Mouse (Mus musculus): ENCODE results near the gene Wfikkn2.

Gene Wfikkn2

GRCm38 (mm10) chr11:94221257-94221656 lies 24.5 kb downstream of the Wfikkn2 start:
- no peak for DNase-seq (ENCODE audit: low spot score)

DNA sequence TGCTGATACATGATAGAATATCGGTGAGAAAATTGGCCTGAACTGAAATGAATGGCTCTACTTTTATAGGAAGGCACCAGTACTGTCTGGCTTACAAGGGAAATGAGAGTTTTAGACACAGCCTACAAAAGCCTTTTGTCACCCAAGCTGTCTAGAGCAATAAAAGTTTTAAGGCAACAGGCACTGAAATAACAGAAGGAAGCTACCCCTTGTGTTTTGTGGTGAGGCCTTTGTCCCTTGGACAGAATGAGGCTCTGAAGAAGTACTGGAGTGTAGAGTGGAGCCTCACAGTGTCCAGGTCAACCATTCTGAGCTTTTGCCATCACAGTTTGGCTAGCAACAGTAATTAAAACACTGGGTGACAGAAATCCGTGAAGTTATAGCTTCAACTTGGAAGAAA lies 29.6 kb downstream of the Wfikkn2 start:
- no peak for DNase-seq (ENCODE audit: low spot score)

DNA sequence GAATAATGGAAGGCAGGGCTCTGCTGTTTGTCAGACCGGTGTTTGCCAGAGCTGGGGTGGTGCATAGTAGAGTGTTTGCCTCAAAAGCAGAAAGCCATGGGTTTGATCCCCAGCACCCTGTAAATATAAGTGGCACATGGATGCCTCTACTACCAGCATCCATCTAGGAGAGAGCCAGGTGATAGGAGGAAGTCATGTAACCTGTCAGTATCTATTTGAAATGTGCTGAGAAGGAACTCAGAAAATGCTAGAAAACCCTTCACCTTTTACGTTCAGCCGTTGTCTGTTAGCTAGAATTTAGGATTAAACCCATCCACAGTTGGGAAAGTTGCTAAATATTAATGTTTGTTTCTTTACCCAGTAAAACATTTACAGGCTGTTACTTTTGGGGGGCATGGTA lies 30.2 kb downstream of the Wfikkn2 start:
- DNase-seq (ENCODE audit: low spot score) = no peak

GRCm38 (mm10) chr11:94213735-94214594 lies 31.8 kb downstream of the Wfikkn2 start:
- no peak for DNase-seq (ENCODE audit: low spot score)

DNA sequence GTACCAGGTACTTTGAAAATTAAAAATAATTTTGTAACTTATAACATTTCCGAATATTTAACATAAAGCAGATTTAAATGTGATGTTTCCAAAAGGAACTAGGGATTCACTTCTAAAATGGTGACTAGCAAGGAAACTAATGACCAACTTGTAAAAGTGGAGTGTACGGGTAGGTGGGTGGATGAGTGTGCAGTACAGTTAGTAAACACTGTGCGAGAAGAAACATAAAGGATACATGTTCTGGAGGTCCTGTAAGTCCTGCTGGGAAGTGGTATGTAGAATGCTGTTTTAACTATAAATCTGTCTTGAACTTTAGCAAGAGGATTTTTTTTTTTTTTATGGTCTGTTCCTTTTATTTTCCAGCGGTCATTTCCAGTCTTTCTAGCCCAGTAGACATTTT lies 32.8 kb downstream of the Wfikkn2 start:
- no peak for DNase-seq (ENCODE audit: low spot score)

- DNase-seq (ENCODE audit: low spot score) = no peak
Observed at GRCm38 (mm10) chr11:94212489-94212836, 33.3 kb downstream of the Wfikkn2 start.

- DNase-seq (ENCODE audit: low spot score) = peak; percentile 47
Observed at GRCm38 (mm10) chr11:94211651-94212488, 33.9 kb downstream of the Wfikkn2 start.

GRCm38 (mm10) chr11:94211124-94211603 lies 34.6 kb downstream of the Wfikkn2 start, which contains the start of gene Tob1:
Gene Tob1 (plus strand): TSS chr11:94211454.
- DNase-seq (ENCODE audit: low spot score) = peak; percentile 98

- DNase-seq (ENCODE audit: low spot score) = peak; percentile 92
Observed at GRCm38 (mm10) chr11:94210191-94211086, 35.4 kb downstream of the Wfikkn2 start.

GRCm38 (mm10) chr11:94209695-94210131 lies 36.1 kb downstream of the Wfikkn2 start:
- no peak for DNase-seq (ENCODE audit: low spot score)

- no peak for DNase-seq (ENCODE audit: low spot score)
Observed at GRCm38 (mm10) chr11:94208811-94209675, 36.8 kb downstream of the Wfikkn2 start.

GRCm38 (mm10) chr11:94206398-94207114 lies 39.2 kb downstream of the Wfikkn2 start:
- DNase-seq (ENCODE audit: low spot score) = no peak

DNA sequence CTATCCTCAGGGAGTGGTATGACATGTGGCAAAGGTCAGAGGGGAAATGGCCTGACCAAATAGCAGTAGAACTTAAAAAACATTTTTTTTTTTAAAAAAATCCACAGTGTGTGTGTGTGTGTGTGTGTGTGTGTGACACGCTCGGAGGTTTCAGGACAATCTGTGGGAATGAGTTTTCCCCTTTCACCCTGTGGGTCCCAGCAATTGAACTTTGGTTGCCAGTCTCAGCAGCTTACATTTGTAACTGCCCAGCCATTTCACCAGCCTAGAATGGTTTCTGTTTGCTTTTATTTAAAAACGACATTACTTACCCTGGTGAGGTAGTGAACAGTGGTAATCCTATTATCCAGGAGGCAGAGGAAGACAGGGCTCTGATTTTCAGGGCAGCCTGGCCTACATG lies 42.7 kb downstream of the Wfikkn2 start:
- DNase-seq (ENCODE audit: low spot score) = no peak

DNA sequence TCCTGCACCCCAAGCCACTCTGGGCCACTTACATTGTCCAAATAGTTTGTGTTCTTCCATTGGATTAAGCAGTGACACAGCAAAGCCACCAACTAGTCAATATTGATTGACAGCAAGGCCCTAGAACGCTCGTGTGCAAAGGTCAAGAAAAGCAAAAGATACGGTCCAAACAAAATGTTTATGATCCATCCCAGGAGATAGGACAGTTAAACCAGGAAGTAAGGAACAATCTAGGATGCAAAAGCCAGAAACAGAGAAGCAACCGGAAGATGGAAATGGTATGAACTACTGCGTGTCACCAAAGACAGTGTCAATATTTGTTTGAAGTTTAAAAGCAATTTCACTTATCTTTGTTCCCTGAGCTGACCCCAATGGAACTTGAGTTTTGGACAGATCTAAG lies 43.7 kb downstream of the Wfikkn2 start:
- DNase-seq (ENCODE audit: low spot score) = no peak

GRCm38 (mm10) chr11:94200422-94200821 lies 45.4 kb downstream of the Wfikkn2 start:
- DNase-seq (ENCODE audit: low spot score) = no peak

DNA sequence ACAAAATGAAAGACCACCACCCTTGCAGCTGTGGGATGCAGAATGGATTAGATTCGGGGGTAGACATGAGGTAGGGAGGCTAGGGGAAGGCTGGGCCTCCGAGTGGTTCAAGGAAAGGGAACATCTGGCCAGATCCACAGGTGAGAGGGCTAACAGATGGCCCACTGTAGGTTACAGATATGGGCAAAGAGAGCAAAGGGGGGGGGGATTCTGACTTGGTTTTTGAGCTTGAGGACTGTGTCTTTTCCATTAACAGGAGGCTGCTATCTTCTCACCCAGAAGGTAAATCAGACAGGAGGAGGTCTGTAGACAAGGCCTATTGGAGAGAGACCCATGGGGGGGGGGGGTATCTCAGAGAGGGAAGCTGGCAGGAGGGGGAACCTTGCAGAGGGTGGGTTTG lies 46.0 kb downstream of the Wfikkn2 start:
- DNase-seq (ENCODE audit: low spot score) = no peak

DNA sequence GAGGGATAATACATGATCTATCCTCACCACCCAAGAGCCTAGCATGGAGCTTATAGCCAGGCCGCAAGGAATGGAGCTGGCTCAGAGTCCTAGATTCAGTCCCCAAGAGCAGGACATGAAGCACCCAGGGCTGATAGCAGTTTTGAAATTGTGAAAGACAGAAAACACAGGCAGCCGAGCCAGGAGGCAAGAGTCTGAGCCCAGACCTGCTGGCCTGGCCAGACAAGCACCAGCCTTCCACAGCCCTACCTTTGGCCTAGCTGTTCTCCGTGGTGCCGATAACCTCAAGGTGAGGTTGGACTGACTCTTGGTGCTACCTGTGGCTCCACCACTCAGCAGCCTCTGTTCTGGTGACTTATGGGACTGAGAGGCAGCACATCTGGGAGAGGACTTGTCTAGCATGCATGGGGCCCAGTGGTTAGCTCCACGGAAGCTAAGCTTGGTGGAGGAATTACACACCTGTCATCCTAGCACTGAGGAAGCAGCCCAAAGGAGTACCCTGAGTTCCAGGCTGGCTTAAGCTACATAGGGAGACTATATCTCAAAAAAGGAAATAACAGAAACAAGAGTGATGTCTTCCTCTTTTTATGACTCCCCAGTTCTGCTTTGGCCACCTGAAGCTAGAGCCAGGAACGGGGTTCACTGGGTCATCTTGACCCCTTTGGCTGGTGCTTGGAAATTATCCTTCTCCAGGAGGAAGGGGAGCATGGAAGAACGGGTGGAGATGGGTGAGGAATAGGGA lies 47.2 kb downstream of the Wfikkn2 start:
- DNase-seq (ENCODE audit: low spot score) = no peak

DNA sequence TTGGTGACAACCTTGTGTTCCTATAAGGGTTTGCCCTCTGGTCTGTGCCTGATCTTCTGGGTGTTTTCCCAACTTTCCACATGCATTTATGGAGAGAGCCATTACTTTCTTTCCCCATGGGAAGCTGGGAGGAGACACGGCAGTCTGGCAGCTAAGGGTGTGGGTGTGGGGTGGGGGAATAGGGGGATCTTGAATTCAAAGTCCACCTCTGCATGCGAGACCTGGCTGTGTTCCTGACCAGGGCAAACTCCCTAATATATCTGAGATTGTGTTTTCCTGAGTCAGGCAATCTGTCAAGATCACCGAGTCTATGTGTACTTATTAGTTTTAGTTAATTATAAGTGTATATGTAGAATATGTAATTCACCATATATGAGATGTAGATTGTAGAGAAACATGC lies 49.5 kb downstream of the Wfikkn2 start:
- DNase-seq (ENCODE audit: low spot score) = no peak

- no peak for DNase-seq (ENCODE audit: low spot score)
Observed at GRCm38 (mm10) chr11:94193109-94193508, 52.7 kb downstream of the Wfikkn2 start.

Measured in left cerebral cortex, adult 11 months (tissue).